Mouse (Mus musculus) layer of hippocampus, adult 2 months (tissue): ENCODE measurements around the gene Mtmr12. TPM values are rescaled to one million over a fixed set of nuclear protein-coding genes. Genes with fewer than 3 reads are reported as not detected.

ENCODE experiments used
- DNase-seq, 2 experiments: peaks; one replicate each; pipeline ENCODE4 v3.0.0; 2022; ENCODE audit warnings: low spot score in 2 of 2
- H3K27ac ChIP-seq: fragments of 200-600 bp; 2 replicates; pipeline ENCODE4 v1.8.1; 2022
- H3K4me3 ChIP-seq: fragments of 200-600 bp; 2 replicates; pipeline ENCODE4 v1.8.1; 2022; ENCODE audit warnings: mild to moderate bottlenecking
- CTCF ChIP-seq: fragments of 200-600 bp; conservative IDR thresholded peaks from 2 replicates; pipeline ENCODE4 v1.8.1; 2022; ENCODE audit warnings: antibody characterized with exemption, mild to moderate bottlenecking, moderate library complexity
- total RNA-seq, 2 experiments: library from RNA; stranded (reverse); gene quantifications; 2 replicates each; pipeline ENCODE4 v1.2.3; 2021

The Mtmr12 gene
- total RNA-seq, 2 experiments from 2014 or later, result 58.1 to 58.9 TPM

GRCm38 (mm10) chr15:12250350-12250749, 45.5 kb downstream of the Mtmr12 start:
- Histone ChIP-seq H3K27ac (no peak overlapping the region), H3K4me3 (no peak overlapping the region)
- TF ChIP-seq CTCF, result no peak
- no peak for DNase-seq

GRCm38 (mm10) chr15:12251416-12252140, 46.8 kb downstream of the Mtmr12 start:
- Histone ChIP-seq H3K4me3 (no peak overlapping the region), H3K27ac (peak overlapping the region; percentile 46; the same call in 1 of the 2 replicates)
- no peak for TF ChIP-seq CTCF
- DNase-seq, result no peak

DNA sequence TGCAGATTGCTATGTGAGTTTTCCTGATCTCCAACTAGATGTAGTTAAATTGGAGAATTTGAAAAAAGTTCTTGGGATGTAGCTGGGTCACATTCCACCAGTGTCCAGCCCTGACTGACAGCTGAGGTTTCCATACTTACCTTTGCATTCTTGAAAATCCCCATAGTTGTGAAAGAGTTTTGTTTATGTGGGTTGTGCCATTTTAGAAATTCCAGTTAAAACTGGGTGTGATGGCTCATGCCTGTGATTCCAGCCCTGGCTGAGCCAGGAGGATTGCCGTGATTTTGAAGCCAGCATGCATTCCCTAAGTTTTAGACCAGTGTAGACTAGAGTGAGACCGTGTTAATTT, 47.3 kb downstream of the Mtmr12 start:
- DNase-seq, result no peak
- H3K4me3 ChIP-seq, result no peak overlapping the region
- no peak overlapping the region for H3K27ac ChIP-seq
- no peak for TF ChIP-seq CTCF

- Histone ChIP-seq H3K27ac (no peak overlapping the region), H3K4me3 (no peak overlapping the region)
- no peak for TF ChIP-seq CTCF
- no peak for DNase-seq
These were observed 53.1 kb downstream of the Mtmr12 start for GRCm38 (mm10) chr15:12257730-12258494.

DNA sequence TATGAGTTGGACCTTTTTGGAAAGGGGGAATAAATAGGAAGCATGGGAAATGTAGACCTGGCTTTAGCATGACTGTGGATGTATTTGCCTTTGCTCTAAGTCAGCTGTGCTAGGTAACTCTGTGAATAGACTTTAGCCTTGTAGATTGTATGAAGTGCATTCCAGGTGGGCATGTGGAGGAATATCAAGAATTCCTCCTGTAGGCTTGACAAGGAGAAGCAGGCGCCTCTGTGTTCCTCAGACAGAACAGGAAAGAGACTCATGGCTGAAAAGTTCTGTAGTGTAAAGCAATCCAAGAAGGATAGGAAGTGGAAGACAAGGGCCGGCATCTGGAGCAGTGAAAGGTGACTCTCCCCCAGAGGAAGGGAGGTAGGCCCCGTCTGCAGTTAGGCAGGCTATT, 58.2 kb downstream of the Mtmr12 start:
- Histone ChIP-seq H3K4me3 (no peak overlapping the region), H3K27ac (no peak overlapping the region)
- DNase-seq, result no peak
- TF ChIP-seq CTCF, result no peak

DNA sequence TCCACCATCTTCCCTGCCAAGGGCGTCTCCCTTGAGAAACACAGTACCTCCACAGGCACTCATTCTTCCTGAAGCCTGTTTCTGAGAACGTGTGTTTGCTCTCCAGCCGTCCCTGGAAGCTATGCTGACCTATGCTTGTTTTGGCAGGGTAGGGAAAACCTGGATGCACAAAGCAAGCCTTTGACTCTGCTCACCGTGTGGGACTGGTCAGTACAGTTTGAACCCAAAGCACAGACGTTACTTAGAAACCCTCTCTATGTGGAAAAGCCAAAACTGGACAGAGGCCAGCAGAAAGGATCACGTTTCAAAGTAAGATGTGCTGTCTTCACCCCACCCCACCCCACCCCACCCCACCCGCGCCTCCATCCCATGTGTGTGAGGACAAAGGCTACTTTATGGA, 61.6 kb downstream of the Mtmr12 start:
- TF ChIP-seq CTCF, result no peak
- no peak for DNase-seq
- H3K27ac ChIP-seq, result no peak overlapping the region
- no peak overlapping the region for H3K4me3 ChIP-seq

DNA sequence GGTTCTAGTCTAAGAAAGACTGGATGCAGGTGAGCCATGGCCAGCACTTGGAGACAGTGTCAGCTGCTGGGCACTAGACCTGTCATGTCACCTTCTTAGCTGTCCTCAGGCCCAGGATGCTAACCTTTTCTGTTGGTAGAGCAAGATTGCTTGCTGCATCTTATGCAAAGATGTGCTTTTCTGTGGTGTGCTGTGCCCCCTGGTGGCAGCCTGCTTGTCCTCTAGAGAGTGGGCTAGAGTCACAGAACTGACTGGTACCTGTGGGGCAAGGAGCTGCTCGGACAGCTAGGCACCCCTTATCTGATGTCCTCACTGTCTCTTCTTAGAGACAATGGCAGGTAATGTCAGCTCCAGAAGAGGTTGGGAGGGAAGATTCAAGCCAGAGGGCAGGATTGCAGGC, 63.2 kb downstream of the Mtmr12 start:
- Histone ChIP-seq H3K27ac (no peak overlapping the region), H3K4me3 (no peak overlapping the region)
- peak; percentile 90 for TF ChIP-seq CTCF
- peak; percentile 72 to 77 for DNase-seq

- DNase-seq, result no peak
- no peak for TF ChIP-seq CTCF
- no peak overlapping the region for H3K4me3 ChIP-seq
These were observed 66.5 kb downstream of the Mtmr12 start for GRCm38 (mm10) chr15:12271340-12271739.

DNA sequence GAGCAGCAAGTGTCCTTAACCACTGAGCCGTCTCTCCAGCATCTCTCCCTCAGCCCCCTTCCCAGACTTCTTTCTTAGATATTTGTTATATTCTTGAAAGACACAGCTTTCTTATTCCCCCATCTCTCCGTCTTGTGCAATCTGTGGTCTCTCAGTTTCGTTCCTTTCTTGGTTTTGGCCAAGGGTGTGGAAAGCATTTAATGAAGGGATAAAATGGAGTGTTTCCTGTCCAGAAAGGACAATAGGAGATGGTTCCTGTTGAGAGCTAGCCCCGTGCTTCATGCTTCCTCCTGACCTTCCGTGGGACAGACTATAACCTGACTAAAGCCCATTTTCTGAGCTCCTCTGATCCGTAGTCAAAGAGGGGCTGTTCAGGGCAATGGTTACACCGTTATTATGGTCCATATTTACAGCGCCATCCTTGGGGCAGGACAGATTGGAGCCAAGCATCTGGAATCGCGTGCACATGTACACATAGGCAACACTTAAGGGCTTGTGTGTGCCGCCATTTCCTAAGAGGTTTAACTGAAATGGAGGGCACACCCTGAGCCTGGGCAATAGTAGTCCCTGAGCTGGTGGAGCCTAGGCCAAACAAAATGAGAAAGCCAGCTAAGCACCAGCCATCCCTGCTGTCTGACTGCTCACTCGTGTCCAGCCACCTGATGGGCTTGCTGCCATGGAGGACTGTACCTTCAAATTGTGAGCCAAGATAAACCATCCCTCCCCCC, 68.7 kb downstream of the Mtmr12 start:
- H3K27ac ChIP-seq, result no peak overlapping the region
- no peak overlapping the region for H3K4me3 ChIP-seq
- TF ChIP-seq CTCF, result no peak
- DNase-seq, result no peak

More at GRCm38 (mm10) chr15:12271340-12271739, 66.5 kb downstream of the Mtmr12 start:
- no peak overlapping the region for H3K27ac ChIP-seq

GRCm38 (mm10) chr15:12274053-12274769, 69.4 kb downstream of the Mtmr12 start:
- TF ChIP-seq CTCF, result peak; percentile 63
- no peak overlapping the region for H3K27ac ChIP-seq
- DNase-seq, result no peak
- H3K4me3 ChIP-seq, result no peak overlapping the region

GRCm38 (mm10) chr15:12275091-12275623, 70.3 kb downstream of the Mtmr12 start:
- H3K4me3 ChIP-seq, result no peak overlapping the region
- no peak for DNase-seq
- no peak overlapping the region for H3K27ac ChIP-seq
- TF ChIP-seq CTCF, result no peak

- DNase-seq, result no peak
- no peak for TF ChIP-seq CTCF
- Histone ChIP-seq H3K27ac (no peak overlapping the region), H3K4me3 (no peak overlapping the region)
These were observed 75.0 kb downstream of the Mtmr12 start for GRCm38 (mm10) chr15:12279816-12280215.
